Mouse (Mus musculus): Measurements from ENCODE around the gene Fam208a. TPM values are rescaled to one million over a fixed set of nuclear protein-coding genes. Genes with fewer than 3 reads are reported as not detected.

Fam208a gene
- total RNA-seq (2021) = 10 to 100 TPM; 19.8 to 24.2 TPM
- long read RNA-seq, experiment 1, full-length matches to known transcripts = 1 of 9 reads
- long read RNA-seq, experiment 1, partial matches to known transcripts = 4 of 9 reads
- long read RNA-seq, experiment 1, other reads (novel, unspliced or antisense) = 4 of 9 reads
- long read RNA-seq, experiment 2, partial matches to known transcripts = 2 of 3 reads
- long read RNA-seq, experiment 2, other reads (novel, unspliced or antisense) = 1 of 3 reads

DNA sequence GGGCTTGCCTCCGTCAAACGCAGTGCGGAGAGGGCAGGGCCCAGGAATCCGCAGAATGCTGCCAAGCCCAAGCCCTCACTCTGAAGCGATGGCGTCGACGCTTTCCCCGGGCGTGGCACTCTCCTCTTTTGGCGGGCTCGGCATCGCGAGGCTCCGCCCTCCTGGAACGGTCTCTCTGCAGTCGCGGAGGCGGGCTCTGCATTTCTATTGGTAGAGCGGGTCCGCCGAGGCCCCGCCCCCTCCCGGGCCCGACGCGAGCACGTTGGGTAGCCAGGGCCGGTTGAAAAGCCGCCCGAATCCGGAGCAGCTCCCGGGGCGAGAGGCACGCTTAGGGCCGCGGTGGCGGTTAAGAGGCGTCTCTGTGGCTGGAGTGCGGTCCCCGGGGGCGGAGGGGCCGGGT, at the start of gene Fam208a:
Fam208a (plus strand) TSS at position 262 of the 400 bp plus-strand sequence.
- peak; percentile 94 for DNase-seq

DNA sequence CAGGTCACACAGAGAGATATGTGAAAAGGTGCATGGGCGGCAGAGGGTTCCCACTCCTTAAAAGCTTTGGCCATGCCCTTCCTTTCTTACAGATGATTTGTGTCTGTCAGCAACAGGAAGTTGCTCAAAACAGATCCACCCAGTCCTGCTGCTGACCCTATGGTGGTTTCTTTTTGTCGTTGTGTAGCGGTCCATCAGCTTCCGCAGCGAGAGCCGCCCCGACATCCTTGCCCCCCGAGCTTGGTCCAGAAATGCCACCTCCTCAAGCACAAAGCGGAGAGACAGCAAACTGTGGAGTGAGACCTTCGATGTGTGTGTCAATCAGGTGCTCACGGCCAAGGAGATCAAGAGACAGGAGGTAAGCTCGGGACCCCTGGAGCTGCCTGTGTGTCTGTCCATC, 49.2 kb upstream of the Fam208a start:
- DNase-seq = no peak

DNA sequence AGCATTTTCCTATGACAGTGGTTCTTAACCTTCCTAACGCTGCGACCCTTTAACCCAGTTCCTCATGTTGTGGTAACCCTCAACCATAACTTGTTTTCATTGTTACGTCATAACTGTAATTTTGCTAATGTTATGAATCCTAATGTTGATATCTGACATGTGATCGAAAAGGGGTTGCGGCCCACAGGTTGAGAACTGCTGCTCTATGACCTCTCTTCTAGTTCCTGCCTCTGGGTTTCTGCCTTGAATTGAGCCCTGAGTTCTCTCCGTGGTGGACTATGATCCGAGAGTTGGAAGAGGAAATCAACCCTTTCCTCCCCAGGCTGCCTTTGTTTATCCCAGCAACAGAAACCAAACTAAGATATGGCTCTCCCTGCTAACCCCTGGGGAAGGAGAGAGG, 47.2 kb upstream of the Fam208a start:
- no peak for DNase-seq

DNA sequence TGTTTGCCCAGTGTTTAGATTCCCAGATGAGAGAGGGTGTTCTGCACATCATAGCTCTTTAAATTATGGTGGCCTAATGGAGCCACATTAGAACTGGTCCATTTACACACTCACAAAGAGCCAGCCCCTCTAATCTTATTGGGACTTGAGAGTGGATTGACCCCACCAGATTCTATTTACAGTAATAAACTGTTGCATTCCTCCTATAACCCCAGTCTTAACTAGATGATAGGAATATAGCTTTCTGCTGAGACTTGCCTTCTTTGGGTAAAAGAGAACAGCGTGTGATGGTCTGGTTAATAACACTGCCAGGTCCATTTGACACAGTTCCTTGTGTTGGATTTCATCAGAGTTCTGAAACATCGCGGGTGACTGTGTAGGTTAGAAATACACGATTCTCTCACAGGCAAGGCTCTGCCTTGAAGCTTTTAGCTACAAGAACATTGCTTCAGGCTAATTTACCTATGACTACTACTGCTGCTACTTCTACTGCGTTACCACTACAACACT, 45.3 kb upstream of the Fam208a start:
- DNase-seq = no peak

DNA sequence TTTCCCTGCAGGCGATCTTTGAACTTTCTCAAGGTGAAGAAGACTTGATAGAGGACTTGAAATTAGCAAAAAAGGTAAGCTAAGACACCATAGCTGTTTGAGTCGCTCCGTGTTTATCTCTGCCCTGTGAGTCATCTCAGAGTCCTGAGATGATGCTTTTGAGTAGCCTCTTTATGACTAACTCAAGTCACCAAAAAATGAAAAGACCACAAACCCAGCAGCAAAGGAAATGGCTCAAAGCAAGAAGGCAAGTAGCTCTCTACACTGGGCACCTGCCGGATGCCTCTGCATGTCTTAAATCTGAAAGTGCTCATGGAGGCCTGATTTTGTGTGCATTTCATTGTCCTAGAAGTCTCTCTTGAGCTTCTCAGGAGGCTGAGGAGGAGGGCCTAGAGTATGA, 44.5 kb upstream of the Fam208a start:
- DNase-seq = no peak

DNA sequence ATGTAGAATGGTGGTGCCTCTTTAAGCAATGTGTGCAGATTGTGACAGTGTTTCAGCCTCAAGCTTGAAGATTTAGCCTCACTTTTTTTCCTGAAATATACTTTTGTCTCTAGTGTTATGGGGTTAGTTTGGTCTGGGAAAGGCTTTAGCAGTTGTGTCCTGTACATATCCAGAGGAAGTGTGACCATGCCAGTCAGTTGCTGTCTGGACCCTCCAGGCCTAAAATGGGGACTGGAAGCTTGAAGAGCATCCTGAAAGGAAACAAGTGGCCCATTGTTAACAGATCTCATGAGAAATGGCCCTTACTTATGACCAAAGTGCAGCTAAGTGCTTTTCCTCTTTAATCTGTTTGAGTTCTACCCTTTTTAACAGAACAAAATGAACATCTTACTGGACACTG, 40.0 kb upstream of the Fam208a start:
- no peak for DNase-seq

DNA sequence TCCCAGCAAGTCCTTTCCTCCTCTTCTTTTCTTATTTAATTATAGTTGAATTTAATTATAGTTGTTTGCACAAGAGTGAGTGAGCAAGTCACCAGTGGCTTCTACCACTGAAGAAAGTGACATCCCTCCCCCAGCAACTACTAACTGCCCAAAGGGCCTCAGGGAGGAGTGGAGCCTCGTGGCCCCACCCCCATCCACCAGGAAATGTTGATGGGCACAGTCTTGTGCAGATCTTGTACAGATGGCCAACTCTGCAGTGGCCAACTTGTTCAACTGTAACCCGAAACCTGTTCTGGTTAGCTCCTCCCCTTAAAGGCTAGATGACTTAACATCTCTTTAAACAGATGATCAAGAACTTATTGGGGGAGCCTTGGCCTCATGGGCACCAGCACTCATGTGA, 38.9 kb upstream of the Fam208a start:
- DNase-seq = no peak

DNA sequence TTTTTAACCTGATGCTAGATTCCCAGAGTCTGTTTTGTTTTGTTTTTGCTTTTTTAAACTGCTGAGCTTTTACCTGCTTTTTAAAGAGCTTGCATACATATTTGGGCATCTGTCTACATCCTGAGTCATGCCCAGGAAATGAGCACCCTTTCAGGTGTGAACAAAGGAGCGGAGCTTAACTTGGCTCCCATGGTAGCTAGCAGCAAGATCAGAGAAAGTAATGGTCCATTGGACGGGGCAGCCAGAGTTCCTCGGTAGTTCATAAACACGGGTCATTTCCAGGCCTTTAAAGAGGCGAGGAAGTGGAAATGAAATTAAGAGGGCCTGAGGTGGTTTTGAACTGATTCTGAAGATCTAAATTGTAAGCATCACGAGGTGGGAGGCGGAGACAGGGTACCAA, 38.0 kb upstream of the Fam208a start:
- no peak for DNase-seq

DNA sequence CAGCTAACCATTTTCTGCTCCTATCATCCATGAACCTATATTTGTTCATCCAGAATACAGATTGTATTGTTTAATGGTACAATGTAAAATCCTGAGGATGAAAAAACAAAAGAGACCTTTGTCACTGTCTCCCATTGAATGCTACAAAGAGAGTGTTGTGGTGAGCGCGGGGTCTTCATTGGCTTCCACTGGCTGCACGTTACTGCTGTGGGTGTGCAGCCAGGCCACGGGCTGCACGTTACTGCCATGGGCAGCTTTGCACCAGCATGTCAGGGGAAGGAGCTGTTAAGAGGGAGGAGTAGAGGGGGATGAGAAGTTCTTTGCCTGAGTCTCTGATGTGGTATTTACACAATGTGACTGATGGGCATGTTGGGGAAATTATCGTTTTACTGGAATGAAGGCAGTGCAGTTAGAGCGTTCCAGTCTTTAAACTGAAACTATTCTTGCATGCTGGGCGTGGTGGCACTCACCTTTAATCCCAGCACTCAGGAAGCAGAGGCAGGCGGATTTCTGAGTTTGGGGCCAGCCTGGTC, 36.8 kb upstream of the Fam208a start:
- no peak for DNase-seq

DNA sequence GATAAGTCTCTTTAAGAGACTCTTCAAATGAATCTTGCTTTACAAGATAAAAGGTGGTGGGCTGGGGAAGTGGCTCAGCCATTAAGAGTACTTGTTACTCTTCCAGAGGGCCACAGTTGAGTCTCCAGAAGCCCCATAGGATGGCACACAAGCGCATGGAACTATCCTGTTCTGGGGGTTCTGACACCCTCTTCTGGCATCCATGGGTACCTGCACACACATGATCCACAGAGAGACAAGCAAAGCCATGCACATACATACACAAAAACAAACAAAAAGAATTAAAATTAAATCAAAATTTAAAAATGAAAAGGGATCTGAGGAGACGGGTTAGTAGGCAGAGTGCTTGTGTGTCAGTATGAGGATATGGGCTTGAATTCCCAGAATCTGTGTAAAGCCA, 36.0 kb upstream of the Fam208a start:
- no peak for DNase-seq

DNA sequence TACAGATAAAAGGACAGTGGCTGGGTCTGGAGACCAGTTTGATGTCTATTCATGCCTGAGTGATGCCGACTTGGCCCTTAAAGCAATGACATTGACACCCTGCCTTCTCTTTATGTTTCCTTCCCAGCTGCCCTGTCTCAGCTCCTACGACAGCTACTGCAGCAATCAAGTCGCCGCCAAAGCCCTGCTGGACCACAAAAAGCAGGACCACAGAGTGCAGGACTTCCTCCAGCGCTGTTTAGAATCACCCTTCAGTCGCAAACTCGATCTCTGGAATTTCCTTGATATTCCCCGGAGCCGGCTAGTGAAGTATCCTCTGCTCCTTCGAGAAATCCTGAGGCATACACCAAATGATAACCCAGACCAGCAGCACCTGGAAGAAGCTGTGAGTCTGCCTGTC, 34.8 kb upstream of the Fam208a start:
- no peak for DNase-seq

DNA sequence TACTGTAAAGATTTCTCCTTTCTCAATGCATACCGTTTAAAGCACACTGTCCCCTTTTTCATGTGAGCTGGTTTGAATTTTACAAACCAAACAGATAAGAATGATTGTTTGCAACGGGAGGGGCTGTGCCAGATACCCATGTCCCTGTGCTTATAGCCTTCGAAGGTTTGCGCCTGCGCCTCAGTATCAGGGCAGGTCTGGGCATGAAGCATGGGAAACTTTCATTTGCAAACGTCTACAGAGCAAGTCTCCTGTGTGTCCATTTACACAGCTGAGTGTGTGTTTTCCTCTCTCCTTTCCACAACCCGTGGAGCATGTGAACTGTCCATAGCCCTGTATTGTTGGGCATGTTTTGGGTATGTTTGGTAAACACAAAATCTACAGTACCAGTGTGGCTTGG, 32.2 kb upstream of the Fam208a start:
- DNase-seq = no peak

DNA sequence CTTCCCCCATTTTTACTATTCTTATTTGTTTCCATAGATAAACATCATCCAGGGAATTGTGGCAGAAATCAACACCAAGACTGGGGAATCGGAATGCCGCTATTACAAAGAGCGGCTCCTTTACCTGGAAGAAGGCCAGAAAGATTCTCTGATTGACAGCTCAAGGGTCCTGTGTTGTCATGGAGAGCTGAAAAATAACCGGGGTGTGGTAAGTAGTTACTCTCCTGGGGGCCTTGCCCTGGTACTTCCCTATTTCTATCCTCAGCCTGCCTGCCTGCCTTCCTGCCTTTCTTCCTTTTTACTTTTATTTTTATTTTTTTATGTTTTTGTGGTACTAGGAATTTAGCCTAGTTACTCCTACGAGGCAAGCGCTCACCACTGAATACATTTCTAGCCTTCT, 31.1 kb upstream of the Fam208a start:
- no peak for DNase-seq

DNA sequence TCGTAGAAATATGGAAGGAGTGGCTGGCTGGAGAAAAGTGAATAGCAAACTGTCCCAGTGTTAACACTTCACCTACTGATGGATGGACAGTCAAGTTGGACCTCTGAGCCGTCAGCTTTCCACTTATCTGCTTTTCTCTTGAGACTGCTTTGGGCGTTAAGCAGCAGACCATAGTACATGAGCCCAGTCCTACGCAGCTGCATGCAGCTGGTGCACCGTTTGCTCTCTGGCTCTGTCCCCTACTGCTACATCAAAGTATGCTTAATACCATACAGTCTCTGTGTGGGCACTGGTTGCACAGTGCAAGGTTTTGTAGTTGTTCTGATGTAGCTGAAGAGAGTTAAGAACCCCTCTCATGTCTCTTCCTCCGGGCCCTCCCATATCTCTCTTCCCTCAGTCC, 28.1 kb upstream of the Fam208a start:
- no peak for DNase-seq

DNA sequence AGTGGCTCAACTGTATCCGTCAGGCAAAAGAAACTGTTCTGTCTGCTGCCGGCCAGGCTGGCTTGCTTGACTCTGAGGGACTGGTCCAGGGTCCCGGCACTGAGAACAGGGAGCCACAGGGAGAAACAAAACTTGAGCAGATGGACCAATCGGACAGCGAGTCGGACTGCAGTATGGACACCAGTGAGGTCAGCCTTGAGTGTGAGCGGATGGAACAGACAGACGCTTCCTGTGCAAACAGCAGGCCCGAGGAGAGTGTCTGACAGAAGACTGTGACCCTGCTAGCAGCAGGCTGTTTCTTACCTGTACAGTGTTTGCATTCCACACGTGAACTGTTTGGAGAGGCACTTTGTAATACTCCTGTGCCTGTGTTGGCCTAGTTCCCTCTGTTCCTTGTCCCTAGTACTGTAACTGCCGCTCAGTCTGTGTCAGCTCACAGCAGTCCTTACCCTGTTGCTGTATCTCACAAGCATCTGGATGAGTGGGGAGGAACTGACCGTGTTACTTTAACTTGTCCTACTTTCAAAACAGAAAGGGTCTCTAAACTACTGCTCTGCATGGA, 26.8 kb upstream of the Fam208a start:
- DNase-seq = no peak

DNA sequence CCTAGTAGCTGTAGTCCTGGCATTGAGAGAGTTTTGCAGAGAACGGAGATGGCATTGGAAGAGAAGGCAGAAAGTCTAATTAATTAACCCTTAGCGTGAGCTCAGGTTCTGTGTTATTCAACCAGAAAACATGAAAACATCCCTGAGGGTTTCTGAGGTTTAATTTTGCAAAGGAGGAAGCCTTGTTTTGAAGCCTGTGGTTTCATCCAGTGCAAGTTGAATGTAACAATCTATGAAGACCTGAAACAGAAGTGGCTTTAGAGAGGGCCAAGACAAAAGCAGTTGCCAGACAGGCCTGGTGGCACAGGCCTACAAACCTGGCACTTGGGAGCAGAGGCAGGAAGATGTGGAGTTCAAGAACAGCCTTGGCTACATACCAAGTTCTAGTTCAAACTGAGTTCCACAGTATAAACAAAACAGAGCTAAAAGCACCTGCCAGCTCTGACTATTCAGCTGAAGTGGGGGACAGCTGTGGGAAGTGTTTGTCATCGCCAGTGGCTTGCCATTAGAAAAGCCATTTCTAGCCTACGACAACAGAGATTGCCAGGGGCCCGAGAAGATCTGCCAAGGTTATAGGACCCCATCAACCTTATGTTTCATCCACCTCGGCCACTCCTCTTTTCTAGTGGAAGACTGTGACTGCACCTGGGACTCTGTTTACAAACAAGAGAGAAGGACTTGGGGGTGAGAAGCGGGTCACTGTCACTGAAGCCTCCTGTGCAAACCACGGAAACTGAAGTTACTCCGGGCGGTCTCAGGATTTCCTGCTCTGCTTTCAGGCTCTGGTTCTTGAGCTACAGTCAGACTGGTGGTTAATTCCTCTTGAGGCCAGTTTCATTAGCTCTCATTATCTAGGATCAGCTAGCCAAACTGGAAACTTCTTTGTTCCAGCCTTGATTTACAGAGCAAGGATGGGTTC, 26.0 kb upstream of the Fam208a start:
- DNase-seq = no peak

DNA sequence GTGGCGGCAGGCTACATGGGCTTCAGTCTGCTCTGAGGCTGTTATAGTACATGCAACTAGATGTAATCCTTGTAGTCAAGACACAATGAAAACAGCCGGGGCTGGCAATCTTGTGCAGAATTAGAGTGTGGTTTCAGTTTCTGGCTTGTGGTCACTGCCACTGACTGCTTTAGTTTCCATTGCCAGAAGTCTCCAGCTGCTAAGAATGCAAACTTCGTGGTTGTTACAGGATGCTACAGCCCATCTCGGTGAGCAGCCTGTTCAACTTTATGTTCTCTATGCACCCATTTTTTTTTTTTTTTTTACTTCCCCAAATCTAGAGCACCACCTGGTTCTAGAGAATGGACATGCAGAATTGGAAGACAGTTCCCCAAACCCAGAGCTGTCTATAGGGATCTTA, 23.2 kb upstream of the Fam208a start:
- no peak for DNase-seq

DNA sequence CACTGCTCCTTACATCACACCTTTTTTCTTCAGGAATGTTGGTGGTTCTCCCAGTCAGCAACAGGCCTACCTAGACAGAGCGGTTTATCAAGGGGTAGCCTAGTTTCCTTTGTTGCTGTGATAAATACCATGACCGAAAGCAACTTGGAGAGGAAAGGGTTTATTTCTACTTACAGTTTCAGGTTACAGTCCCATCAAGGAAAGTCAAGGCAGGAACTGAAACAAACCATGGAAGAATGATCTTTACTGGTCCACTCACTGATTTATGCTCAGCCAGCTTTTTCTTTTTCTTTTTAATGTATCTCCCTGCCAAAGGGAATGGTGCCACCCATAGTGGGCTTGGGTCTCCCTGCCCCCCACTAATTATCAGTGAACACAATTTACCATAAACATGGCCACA, 22.7 kb upstream of the Fam208a start:
- no peak for DNase-seq

DNA sequence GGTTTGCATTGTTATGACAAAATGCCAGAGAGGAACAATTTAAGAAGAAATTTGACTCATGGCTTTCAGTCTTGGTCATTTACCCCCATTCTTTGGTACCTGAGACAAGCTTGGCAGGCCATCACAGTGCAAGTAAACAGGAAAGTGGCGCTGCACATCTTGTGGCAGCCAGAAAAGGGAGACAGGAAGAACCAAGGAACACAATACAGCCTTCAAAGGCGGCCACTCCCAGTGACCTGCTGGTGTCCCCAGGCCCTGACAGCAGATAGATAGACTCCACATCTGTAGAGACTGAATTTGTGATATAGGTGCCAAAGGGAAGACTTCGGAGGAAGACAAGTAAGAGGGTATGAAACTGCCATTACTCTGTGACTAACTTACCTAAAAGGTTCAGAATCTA, 20.4 kb upstream of the Fam208a start:
- DNase-seq = no peak

DNA sequence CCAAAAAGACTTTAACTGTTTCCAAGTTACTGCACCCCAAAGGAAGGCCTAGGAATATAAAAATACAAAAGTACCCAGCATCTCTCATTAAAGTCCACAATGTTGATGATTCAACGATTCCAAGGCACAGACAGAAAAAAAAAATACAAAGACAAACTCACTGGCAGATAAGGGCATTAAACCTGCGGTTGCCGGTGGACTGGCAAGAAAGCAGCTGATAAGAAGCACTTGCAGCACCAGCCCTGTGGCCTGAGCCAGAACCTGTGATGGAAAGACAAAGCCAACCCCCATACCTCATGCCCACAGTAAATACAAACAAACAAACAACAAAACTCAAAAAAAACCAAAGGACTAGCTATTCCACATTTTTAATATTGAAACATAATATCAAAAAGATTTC, 19.0 kb upstream of the Fam208a start:
- DNase-seq = no peak

DNA sequence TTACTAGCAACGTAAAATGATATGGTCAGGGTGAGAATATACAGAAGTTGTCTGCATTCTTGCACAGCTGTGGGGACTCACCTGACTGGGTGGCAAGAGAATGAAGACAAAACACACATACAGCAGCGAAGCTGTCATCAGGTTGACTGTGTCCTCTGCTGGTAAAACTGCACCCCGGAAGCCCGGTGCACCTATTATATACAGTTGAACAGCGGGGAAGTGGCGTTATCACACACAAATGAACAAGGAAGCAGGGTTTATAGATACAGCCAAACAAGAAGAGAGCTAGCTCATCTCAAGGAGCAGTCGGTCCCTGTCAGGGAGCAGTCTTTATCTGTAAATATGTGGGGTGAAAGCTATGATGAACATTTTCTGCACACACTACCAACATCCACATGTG, 17.1 kb upstream of the Fam208a start:
- DNase-seq = no peak

DNA sequence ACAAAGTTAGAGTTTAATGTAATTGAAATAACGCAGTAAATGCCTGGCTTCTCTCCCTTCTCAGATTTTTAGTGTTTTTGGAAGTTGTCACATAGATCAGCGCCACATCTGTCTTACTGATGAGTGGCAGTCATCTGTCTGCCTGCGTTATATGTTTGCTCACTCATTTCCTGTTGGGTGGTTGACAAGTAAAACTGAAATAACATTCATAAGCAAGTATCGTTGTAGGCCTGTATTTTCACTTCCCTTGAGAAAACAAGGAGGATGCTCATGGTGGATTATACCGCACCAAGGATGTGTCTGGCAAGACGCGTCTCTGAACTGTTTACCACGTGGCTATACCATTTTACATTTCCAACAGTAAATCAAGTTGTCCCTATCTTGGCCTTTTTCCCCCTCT, 15.9 kb upstream of the Fam208a start:
- DNase-seq = no peak

DNA sequence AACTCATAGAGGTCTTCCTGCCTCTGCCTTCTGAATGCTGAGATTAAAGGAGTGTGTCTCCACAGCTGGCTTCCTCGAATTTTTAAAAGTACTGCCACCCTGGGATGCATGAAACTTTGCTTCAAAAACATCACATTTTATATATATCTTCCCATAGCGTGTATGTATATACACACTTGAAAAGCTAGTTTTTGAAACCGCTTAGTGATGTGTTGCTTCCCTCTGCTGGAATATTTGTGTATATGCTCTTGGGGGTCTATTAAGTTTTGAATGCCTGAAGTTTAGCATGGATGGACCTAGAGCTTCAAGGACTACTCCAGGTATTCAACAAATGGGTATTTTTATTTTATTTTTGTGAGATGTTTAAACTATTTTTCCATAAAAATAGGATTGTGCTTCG, 14.7 kb upstream of the Fam208a start:
- DNase-seq = no peak

Measured in adrenal gland, postnatal 10 days (tissue).